Mouse (Mus musculus): ENCODE data around the gene Samd9l.
A peak's percentile ranks its signal among the peaks of the same experiment; 100 is the strongest.
"Not testable (repeated sequence)": the region's sequence is repeated elsewhere in the genome, so short reads cannot be mapped to it uniquely, and the experiment has no call there.

The Samd9l gene

GRCm38 (mm10) chr6:3399340-3400068 is at the start of gene Samd9l:
Gene Samd9l, minus strand, starts transcription at chr6:3399572.
- DNase-seq (ENCODE audit: extremely low spot score, low spot score): peak; percentile 12

- peak; percentile 60 for DNase-seq (ENCODE audit: extremely low spot score, low spot score)
Observed at GRCm38 (mm10) chr6:3447404-3447803, 48.0 kb upstream of the Samd9l start.

- DNase-seq (ENCODE audit: extremely low spot score, low spot score): no peak
Observed at GRCm38 (mm10) chr6:3443905-3444304, 44.5 kb upstream of the Samd9l start.

GRCm38 (mm10) chr6:3436087-3436486 is 36.7 kb upstream of the Samd9l start:
- no peak for DNase-seq (ENCODE audit: extremely low spot score, low spot score)

GRCm38 (mm10) chr6:3430976-3431375 is 31.6 kb upstream of the Samd9l start:
- DNase-seq (ENCODE audit: extremely low spot score, low spot score): not testable (repeated sequence)

- DNase-seq (ENCODE audit: extremely low spot score, low spot score): no peak
Observed at GRCm38 (mm10) chr6:3427047-3427446, 27.7 kb upstream of the Samd9l start.

- not testable (repeated sequence) for DNase-seq (ENCODE audit: extremely low spot score, low spot score)
Observed at GRCm38 (mm10) chr6:3425333-3425732, 26.0 kb upstream of the Samd9l start.

- DNase-seq (ENCODE audit: extremely low spot score, low spot score): not testable (repeated sequence)
Observed at GRCm38 (mm10) chr6:3424613-3425277, 25.4 kb upstream of the Samd9l start.

- DNase-seq (ENCODE audit: extremely low spot score, low spot score): not testable (repeated sequence)
Observed at GRCm38 (mm10) chr6:3397182-3397906, 2.0 kb downstream of the Samd9l start.

- not testable (repeated sequence) for DNase-seq (ENCODE audit: extremely low spot score, low spot score)
Observed at GRCm38 (mm10) chr6:3395921-3396611, 3.3 kb downstream of the Samd9l start.

- no peak for DNase-seq (ENCODE audit: extremely low spot score, low spot score)
Observed at GRCm38 (mm10) chr6:3389995-3390394, 9.4 kb downstream of the Samd9l start.

- DNase-seq (ENCODE audit: extremely low spot score, low spot score): no peak
Observed at GRCm38 (mm10) chr6:3386565-3386964, 12.8 kb downstream of the Samd9l start.

GRCm38 (mm10) chr6:3384816-3385215 is 14.6 kb downstream of the Samd9l start:
- DNase-seq (ENCODE audit: extremely low spot score, low spot score): not testable (repeated sequence)

- not testable (repeated sequence) for DNase-seq (ENCODE audit: extremely low spot score, low spot score)
Observed at GRCm38 (mm10) chr6:3384115-3384791, 15.1 kb downstream of the Samd9l start.

- no peak for DNase-seq (ENCODE audit: extremely low spot score, low spot score)
Observed at GRCm38 (mm10) chr6:3379146-3379545, 20.2 kb downstream of the Samd9l start.

GRCm38 (mm10) chr6:3376687-3377086 is 22.7 kb downstream of the Samd9l start:
- no peak for DNase-seq (ENCODE audit: extremely low spot score, low spot score)

- no peak for DNase-seq (ENCODE audit: extremely low spot score, low spot score)
Observed at GRCm38 (mm10) chr6:3369527-3369926, 29.8 kb downstream of the Samd9l start.

- not testable (repeated sequence) for DNase-seq (ENCODE audit: extremely low spot score, low spot score)
Observed at GRCm38 (mm10) chr6:3365609-3366008, 33.8 kb downstream of the Samd9l start.

- DNase-seq (ENCODE audit: extremely low spot score, low spot score): not testable (repeated sequence)
Observed at GRCm38 (mm10) chr6:3345924-3346597, 53.3 kb downstream of the Samd9l start.

GRCm38 (mm10) chr6:3345043-3345639 is 54.2 kb downstream of the Samd9l start:
- DNase-seq (ENCODE audit: extremely low spot score, low spot score): not testable (repeated sequence)

Data from neural tube, embryonic 10.5 days (tissue).